Mouse (Mus musculus): ENCODE results near the gene Nav2.

Gene Nav2

DNA sequence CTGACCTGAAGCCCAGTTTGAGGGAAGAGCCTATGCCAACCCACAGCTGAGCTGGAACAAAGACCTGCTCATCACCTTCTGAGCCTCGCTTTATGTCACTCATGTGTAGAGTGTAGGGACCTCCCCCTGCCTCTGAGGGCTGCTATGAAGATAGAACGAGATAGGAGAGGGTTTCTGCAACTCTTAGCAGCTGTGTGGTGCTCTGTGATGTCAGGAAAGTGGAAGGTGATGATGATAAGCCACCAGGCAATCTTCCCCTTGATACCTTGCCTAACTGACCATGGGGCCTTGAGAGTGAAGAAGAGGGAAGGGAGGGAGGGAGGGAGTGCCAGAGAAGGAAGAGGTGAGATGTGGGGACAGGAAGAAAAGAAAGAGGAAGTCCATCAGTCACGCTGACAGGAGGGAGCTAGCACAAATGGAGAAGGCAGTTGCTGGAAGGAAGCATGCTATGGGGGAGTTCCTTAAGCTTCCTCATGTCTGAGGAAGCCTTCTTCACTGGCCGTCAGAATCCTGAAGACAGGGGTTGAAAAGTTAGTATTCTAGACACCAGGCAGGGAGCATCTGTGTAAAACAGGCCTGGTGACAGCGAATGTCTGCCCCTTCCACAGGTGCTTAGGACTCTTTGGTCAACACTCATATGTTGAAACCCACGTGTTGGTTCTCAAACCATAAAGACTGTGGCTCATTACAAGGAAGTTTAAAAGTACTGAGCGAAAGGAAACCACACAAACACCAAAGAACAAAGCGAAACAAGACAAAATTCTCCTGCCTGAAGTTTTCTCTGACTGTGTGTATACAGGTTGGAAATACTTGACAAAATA is at the start of gene Nav2:
Gene Nav2, plus strand, starts transcription at position 196 of the 821 bp plus-strand sequence.
- CTCF ChIA-PET = no interaction called here

DNA sequence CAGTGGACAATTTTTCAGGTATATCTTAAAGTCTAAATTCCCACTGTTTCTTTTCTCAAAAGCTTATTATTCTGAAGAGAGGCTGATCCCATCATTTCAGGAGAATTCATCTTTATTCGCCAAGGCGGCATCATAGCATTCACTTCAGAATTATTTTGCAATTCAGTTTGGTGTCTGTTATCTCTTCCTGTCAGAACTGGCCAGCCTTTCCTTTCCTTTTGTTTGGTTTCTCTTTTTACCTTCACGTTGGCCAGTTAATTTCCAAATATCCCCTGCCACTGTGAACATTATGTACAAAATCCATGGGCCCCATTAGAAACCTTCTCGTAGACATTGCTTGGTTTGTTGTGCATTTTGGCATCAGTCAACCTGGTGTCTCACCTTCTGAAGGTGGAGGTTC is 49.2 kb upstream of the Nav2 start:
- CTCF ChIA-PET = no interaction called here

DNA sequence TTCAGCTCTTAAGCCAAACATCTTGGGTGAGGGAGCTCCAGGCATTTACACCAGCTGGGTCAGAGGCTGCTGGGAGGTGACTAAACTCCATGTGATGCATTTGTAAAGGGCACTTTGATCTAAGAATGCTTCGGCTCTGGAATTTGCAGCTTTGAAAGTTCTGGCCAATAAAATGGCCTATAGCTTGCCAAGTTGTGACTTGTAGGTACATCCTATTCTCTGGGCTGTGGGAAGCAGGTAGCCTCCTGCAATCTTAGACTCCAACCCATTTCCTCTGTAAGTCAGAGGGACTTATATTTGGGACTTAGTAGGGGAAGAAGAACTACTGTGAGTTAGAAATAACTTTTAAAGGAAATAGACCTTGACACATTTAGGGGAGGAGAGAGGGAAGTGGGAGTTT is 47.6 kb upstream of the Nav2 start:
- CTCF ChIA-PET = no interaction called here

DNA sequence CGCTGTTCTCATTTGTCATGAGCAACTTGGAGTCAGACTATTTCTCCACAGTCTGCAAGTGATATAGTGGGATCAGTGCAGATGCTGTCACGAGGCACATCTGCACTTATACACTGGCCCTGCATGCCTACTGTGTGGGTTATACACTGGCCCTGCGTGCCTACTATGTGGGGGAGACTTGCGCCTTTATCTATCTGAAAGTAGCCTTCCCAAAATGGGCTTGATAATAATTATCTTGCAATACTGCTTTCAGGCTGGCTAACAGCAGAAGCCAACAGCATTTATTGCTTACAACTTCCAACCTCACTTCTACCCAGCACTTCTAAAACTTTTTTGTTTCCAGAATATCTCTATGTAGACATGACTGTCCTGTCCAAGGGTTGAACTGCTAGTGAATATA is 46.7 kb upstream of the Nav2 start:
- CTCF ChIA-PET = no interaction called here

GRCm38 (mm10) chr7:48864199-48864598 is 44.3 kb upstream of the Nav2 start:
- CTCF ChIA-PET = no interaction called here

DNA sequence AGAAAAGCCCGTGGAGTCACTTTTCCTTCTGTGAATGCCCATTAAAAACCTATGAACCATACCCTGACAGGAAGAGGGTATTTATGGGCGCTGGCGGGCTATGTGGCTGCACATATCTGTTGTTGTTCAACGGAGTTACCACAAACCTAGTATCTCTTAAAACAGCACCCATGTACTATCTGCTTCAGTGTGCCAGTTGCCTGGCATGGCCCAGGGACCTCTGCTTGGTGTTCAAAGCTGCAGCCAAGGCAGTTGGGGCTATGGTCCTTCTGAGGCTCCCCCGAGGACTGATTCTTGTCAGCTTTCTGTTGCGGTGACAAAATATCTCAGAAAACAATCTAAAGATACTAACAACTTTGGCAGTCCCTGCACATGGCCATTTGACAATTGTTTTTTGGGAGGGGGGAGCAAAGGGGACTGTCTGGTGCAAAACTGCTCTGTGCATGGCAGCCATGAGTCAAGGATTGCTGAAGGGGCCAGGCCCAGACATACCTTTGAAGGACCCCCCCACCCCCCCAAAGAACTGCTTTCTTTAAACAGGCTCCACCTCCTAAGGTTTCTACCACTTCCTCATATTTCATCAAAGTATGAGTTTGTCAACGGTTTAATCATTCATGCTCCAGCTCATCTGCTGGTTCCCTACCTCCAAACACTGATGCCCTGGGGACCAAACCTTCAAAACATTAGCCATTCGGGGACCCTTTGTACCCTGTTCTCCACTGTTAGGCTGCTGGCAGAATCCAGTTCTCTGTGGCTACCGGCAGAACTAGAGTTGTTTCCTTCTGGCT is 43.7 kb upstream of the Nav2 start:
- CTCF ChIA-PET = no interaction called here

DNA sequence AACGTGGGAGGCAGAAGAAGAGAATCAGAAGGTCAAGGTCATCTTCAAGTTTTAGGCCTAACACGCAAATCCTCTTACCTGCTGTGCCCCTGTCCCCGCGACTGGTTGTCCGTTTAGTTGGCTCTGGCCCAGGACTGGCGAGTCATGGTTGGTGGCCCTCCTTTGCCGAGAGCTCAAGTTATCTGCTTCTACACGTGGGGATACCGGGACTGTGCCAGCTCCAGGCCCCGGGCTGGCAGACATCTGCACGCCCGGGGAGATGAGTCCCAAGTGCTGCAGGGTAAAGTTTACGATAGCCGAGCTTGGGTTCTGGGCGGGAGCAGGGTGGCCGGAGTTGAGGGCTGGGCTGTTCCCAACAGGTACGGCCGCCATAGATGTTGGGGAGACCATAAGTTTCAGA is 40.9 kb upstream of the Nav2 start:
- CTCF ChIA-PET = no interaction called here

- CTCF ChIA-PET = no interaction called here
These were observed 38.4 kb upstream of the Nav2 start for GRCm38 (mm10) chr7:48870144-48870543.

DNA sequence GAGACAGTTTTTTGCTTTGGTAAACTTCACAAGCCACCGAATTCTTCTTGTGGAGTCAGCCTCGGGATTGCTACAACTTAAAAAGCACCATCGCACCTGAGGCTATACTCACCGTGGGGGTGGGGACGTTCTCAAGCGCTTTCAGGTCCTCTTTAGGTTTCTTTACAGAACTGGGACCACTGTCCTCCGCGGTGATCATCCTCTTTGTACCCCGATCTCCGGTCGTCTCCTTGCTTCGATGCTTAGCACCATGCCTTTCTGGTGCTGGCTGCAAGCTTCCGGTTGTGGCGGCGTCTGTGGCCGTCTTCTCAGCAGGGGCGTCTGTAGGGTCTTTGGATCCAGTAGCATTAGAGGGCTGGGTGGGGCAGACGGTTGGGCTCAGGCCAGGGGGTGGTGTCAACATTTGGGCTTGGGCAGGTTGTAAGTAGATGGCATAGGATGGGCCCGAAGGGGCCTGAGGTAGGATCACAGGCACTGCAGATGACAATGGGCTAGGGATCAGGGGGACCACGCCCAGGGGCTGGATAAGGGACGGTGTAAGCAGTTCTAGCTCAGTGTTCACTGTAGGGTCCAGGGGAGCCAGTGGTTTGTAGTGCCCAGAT is 37.8 kb upstream of the Nav2 start:
- CTCF ChIA-PET = no interaction called here

- CTCF ChIA-PET = no interaction called here
These were observed 37.2 kb upstream of the Nav2 start for GRCm38 (mm10) chr7:48871292-48871691.

GRCm38 (mm10) chr7:48875096-48875495 is 33.4 kb upstream of the Nav2 start:
- CTCF ChIA-PET = interaction anchor here (1.2 kb wide), 1 partner anchor 19 kb away, joined by 3 read pairs; no protein-coding TSS in a partner anchor

DNA sequence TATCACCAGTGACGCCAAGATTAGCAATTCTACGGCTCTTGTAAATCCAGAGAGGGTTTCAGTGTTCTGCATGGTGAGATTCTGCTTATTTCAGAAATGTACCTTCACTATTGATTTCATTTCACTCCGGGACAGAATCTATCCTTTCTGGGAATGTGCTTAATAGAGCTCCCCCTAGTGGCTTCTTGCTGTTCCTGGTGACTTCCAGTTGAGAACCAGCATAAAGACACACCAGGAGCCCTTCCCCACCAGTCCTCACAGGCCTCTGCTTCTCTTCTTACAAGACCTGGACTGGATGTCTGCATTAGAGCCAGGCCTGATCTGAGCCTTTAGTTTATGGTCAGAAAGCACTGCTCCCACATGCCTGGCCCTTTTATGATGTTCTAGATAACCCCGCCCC is 32.0 kb upstream of the Nav2 start:
- CTCF ChIA-PET = interaction anchor here (0.9 kb wide), 1 partner anchor 126 kb away, joined by 4 read pairs; no protein-coding TSS in a partner anchor

GRCm38 (mm10) chr7:48877786-48878390 is 30.6 kb upstream of the Nav2 start:
- CTCF ChIA-PET = no interaction called here

GRCm38 (mm10) chr7:48879574-48879973 is 28.9 kb upstream of the Nav2 start:
- CTCF ChIA-PET = interaction anchor here (0.5 to 0.7 kb wide), 2 partner anchors 127 to 131 kb away, joined by 3 read pairs; no protein-coding TSS in a partner anchor

- CTCF ChIA-PET = no interaction called here
These were observed 27.7 kb upstream of the Nav2 start for GRCm38 (mm10) chr7:48880591-48881481.

GRCm38 (mm10) chr7:48881486-48881885 is 27.0 kb upstream of the Nav2 start, which contains the start of gene E2f8:
E2f8 (minus strand) TSS chr7:48881596.
- CTCF ChIA-PET = interaction anchor here (0.6 to 0.9 kb wide), 2 partner anchors 8 to 35 kb away, joined by 3 read pairs; no protein-coding TSS in a partner anchor

- CTCF ChIA-PET = interaction anchor here (0.5 to 0.9 kb wide), 3 partner anchors 9 to 81 kb away, joined by 3 to 4 read pairs (median 3); no protein-coding TSS in a partner anchor
These were observed 26.4 kb upstream of the Nav2 start for GRCm38 (mm10) chr7:48881971-48882609.

DNA sequence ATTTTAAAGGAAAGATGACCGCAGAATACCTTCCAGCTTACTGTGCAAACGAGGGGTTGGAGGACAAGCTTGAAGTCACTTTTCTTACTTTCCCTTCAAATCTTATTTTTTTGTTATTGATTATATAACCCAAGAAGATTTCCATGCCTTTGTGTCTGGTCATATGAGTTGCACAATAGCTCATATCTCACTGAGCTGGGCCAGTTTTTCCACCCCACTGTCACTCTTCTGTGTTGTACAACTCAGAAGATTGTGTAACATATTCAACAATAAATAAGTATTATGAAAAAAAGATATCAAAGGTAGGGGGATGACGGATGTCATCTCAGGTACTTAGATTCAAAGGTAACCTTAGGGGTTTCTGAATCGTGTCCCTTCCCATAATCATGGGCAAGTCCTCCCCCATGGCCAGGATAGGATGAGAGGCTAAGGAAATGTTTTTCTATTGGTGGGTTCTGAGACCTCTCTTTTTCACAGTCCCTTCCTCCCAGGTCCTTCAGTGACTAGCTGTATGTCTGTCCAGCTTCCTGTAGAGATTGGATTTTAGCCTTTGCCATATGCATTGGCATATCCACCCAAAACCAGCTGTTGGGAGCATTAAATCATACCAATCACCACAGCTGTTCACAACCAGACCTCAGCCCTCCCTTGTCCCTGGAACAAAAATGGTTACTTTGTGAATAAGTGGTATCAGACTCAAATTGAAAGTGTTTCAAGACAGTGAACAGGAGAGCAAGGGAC is 24.8 kb upstream of the Nav2 start:
- CTCF ChIA-PET = no interaction called here

DNA sequence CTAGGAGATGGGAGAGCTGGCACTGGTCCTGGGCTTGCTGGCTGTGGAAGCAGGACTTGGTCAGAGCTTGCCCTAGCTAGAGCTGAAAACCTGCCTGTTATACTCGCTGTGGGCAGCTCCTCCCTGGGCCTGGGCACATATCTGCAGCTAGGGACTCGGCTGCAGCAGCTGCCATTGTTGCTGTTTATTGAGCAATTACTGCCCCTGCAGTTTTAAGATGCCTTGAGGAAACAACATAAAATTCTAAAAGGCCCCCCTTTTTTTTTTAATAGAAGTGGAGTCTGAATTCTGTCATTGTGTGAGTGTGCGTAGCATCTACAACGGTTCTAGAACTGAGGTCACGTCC is 24.3 kb upstream of the Nav2 start:
- CTCF ChIA-PET = no interaction called here

GRCm38 (mm10) chr7:48887973-48888372 is 20.5 kb upstream of the Nav2 start:
- CTCF ChIA-PET = no interaction called here

Measured in spleen, embryonic (tissue).